Mouse (Mus musculus): ENCODE data around the gene Cd5.

Gene Cd5

DNA sequence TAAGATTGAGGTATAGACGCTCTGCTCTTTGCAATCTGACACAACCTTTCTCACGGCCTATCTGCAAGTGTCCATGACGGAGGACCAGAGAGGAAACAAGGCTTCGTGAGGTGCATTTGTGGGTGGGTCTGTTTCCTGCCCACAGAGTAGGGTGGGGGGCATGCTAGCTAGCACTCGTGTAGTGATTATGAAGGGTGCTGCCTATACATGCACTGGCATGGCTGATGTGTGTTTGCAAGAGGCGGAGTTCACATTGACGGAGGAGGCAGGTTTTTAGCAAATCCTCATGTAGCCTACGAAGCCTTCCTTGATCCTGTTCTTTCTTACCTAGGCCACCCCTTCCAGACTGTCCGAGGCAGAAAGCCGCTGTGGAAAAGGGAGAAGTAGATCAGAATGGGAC is 8.9 kb downstream of the Cd5 start:
- DNase-seq (ENCODE audit: low spot score), result no peak

DNA sequence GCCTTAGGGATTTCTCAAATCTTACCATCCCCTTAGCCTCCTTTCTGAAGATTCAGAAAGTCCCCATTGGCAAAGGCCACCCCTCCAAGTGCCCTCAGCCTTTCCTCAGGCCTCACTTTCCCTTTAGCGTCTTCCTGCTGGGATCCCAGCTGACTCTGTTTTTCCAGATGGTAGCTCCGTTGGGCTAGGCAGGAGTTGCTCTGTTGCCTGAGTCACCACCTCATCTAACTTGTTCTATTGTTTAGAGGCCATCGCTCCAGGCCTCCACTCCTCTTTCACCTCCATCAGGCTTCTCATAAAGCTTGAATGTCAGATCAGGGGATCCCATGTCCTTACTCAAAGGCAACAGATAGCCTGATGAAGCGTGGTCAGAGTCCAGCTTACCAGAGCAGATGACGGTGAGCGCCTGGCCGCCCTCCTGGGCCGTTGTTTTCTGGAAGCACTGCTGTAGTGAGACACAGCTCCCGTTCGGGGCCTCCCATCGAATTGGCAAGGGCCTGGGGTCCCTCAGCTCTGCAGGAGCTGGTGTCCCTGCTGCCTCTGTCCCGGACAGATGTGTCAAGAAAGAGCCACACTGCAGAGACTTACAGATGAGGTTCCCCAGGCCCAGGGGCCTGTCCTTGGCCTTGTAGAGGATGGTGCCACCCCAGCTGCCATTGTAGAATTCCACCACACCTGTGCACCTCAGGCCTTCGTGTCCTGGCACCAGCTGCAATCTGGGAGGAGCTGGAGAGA is 14.0 kb downstream of the Cd5 start:
- DNase-seq (ENCODE audit: low spot score), result no peak

GRCm38 (mm10) chr19:10723649-10724048 is 15.2 kb downstream of the Cd5 start:
- DNase-seq (ENCODE audit: low spot score), result no peak

DNA sequence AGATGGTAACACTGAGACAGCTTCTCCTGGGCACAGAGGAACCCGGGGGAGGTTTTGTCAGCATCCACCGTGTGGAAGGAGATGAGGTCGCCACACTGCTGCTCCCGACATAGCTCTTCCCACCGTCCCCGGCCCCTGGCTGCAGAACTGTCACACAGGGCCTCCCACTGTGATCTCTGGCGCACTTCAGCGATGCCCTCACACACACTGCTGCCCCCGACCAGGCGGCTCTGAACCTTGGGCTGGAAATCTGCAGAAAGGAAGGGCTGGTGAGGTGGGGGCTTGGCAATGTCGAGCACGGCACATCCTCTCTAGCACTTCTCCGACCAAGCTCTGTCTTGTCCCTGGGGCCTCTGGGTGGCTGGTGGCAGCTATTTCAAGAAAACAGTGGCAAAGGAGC is 15.7 kb downstream of the Cd5 start:
- no peak for DNase-seq (ENCODE audit: low spot score)

- no peak for DNase-seq (ENCODE audit: low spot score)
These were observed 17.7 kb downstream of the Cd5 start for GRCm38 (mm10) chr19:10721064-10721463.

- no peak for DNase-seq (ENCODE audit: low spot score)
These were observed 18.3 kb downstream of the Cd5 start for GRCm38 (mm10) chr19:10720524-10720923.

DNA sequence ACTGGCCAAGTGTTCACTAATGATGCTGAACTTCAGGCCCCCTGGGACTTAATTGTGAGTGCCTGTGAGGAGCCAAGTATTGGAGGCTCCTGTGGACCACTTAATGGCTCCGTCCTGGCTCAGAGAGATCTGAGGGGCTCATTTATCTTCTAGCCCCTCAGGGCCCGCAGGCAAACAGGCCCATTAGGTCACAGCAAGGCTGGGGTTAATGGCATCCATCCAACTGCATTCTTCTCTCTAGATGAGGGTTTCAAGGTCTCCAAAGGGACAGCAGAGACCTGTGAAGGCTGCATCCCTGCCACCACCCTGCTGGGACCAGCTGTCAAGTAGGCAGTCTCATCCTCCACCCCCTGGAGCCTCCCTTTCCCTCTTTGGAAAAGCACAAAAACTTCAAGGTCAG is 19.1 kb downstream of the Cd5 start:
- no peak for DNase-seq (ENCODE audit: low spot score)

GRCm38 (mm10) chr19:10718251-10718775 is 20.5 kb downstream of the Cd5 start:
- no peak for DNase-seq (ENCODE audit: low spot score)

DNA sequence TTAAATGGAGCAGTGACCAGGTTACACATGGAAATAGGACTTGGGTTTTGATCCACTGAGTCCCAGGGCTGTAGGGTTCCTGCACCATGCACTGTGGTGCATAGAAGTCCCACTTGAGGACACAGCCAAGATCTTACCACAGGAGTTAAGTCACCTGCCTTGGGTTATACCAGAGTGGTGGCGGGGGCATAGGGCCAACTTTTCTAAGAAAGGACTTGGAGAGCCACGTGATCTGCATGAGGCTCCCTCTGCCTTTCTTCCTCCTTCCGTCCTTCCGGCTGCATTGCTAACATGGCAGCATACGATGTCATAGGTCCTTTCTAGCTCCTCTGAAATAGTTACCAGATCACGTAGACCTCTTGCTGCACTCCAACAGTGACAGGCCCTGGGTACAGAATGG is 23.3 kb downstream of the Cd5 start:
- DNase-seq (ENCODE audit: low spot score), result no peak

GRCm38 (mm10) chr19:10714682-10715475 is 23.9 kb downstream of the Cd5 start:
- DNase-seq (ENCODE audit: low spot score), result peak; percentile 76

DNA sequence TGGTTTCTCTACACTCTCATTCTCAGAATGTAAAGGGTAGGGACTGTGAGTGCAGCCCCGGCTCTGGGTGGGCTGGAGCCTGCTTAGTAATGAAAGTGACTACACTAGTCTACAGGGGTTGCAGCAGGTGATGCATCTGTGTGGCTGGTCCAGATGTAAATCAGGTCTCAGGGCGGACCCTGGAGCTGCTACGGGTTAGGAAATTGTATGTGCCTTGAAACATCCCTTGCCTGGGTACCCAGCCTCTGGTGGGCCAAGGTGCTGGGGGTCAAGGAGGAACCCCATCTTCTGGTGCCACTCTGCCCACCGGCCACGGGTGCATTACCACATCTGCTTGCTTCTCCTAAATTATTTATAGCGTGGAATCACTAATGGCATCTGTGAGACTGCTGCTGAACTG is 24.6 kb downstream of the Cd5 start:
- DNase-seq (ENCODE audit: low spot score), result no peak

DNA sequence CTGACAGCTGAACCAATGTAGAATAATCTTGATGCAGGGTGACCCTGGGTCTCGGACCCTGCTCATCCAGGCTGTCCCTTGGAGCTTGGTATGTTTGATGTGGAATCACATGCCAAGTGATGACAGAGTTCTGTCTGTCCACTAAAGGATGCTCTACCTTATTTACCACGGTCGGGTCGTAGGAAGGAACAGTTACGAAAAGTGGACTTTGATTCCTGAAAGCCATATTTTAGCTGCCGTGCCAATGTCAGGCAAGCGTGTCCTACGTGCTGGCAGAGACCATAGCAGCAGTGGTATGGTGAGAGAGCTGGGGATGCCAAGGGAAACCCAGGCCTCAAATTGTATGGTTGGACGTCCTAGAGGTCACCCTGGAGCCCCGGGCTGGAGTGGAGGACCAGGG is 25.3 kb downstream of the Cd5 start:
- no peak for DNase-seq (ENCODE audit: low spot score)

DNA sequence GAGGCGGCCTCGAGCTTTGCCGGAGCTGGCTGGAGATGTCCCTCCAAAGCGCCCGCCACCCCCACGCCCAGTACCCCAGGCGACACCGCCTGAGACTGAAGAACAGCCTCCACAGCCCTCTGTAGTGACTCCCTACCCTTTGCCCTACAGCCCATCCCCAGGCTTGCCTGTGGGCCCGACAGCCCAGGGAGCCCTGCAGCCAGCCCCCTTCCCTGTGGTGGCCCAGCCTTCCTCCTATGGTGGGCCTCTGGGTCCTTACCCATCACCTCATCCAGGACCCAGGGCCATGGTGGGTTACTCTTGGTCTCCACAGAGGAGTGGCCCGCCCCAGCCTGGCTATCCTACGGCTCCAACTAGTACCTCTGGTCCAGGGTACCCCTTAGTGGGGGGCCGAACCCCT is 26.2 kb downstream of the Cd5 start:
- DNase-seq (ENCODE audit: low spot score), result no peak

DNA sequence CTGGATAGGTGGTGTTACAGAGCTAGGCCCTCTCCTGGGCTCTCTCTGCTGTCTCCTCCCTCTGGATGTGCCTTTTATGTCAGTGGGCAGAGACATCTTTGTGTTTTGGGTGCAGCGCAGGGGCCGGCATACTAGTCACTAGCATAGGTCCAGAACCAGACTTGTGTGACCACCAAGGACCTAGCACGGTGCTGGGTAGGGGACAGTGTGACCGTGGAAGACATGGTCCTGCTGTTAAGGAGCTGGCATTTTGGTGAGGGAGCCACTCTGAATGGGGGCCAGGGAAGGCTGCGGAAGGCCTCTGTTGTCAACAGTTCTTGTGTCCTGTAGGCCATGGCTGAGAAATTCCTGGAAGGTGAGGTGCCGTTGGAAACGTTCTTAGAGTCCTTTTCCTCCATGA is 26.6 kb downstream of the Cd5 start:
- no peak for DNase-seq (ENCODE audit: low spot score)

DNA sequence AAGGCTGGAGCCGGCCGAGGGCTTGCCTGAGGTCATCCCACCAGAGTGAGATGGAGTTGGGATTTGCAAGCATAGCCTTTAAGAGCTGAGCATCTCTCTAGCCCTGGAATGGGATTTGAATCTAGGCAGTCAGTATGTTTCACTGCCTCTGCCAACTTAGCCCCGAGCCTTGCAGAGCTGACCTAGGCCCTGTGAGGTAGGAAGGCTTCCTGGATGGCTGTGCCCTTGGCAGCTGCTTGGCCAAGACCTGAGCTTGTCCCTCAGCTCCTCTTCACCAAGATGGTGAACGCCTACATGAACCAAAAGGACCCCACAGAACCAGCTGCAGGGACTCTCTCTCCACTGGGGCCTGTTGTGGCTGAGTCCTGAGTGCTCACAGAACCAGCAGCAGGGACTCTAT is 28.1 kb downstream of the Cd5 start:
- DNase-seq (ENCODE audit: low spot score), result no peak

DNA sequence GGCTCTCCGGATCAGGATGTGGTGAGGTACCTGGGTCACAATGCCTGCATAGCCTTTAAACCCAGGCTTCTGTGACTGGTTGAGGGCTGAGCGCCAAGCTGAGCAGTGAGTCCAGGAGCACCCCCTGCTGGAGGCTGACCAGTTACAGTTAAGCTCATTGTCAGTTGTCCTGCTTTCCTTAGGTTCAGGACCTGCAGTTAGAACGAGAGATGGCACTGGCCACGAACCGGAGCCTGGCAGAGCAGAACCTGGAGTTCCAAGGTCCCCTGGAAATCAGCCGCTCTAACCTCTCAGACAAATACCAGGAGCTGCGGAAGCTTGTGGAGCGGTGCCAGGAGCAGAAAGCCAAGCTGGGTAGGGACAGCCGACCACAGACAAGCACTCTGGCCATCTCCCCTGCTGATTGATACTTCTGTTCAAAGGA is 28.7 kb downstream of the Cd5 start:
- no peak for DNase-seq (ENCODE audit: low spot score)

GRCm38 (mm10) chr19:10709360-10710087 is 29.3 kb downstream of the Cd5 start:
- peak; percentile 90 for DNase-seq (ENCODE audit: low spot score)

- no peak for DNase-seq (ENCODE audit: low spot score)
These were observed 29.9 kb downstream of the Cd5 start for GRCm38 (mm10) chr19:10708900-10709299.

DNA sequence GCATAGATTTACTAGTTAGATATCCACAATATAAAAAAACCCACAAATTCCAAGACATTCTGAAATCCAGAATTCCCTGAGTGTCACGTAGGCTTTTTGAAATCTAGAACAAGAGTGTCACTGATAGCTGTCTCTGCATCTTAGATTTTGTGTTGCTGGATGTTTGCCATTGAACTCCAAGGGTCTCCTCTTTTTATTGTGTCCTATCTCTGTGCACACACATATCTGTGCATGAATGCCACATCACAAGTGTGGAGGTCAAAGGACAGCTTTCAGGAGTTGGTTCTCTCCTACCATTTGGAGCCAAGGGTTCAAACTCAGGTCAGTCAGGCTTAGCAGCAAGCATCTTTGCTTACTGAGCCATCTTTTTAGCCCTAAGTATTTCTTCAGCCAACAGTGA is 30.9 kb downstream of the Cd5 start:
- no peak for DNase-seq (ENCODE audit: low spot score)

DNA sequence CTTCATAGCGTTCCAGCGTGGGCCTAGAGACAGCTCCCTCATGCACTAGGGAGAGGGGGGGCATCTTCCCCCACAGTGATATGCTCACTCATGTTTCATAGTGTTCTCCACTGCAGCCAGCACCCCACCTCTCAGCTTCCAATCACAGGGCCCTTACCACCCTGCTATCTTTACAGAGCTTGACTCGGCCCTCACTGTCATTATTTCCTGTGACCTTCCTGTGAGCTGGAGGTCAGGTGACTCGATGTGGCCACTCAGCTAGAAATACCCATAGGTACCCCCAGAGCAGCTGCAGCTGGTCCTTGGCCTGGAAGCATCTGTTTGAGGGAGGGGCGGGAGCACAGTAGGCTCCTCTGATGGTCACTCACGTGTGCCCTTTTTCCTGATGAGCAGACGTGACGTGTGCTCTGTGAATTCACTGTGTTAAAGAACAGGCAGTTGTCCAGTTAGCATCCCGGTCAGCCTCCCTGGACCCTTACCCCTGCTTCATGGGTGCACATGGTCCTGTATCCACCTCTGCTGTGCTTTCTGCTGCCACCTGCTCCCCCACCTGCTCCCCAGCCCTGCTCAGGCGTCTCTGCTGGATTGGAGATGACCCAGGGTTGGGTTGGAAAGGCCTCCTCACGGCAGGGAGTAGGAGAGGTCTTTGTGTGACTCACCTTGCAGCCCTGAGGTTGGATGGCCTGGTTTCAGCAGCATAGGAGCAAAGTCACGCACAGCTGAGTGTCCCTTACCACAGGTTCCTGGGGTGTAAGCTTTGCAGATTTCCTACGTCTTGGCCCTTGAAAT is 31.5 kb downstream of the Cd5 start:
- DNase-seq (ENCODE audit: low spot score), result no peak

DNA sequence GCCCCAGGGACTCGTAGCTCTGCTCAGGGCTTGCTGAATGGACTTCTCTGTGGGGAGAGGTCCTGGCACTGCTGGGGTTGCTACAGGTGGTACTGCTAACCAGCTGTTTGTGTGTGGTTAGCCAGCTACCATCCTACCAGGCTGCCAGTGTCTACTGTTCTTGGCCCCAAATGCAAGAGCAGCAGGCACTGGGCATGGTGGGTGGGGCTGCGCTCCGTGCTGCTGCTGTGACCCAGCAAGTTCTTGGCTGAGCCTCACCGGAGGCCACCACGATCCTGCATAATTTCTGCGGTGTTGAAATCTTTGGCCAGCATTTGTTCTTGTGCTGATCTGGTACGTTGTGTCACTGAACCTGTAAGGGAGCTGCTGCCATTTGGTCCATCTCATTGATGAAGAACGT is 35.3 kb downstream of the Cd5 start:
- DNase-seq (ENCODE audit: low spot score), result no peak

DNA sequence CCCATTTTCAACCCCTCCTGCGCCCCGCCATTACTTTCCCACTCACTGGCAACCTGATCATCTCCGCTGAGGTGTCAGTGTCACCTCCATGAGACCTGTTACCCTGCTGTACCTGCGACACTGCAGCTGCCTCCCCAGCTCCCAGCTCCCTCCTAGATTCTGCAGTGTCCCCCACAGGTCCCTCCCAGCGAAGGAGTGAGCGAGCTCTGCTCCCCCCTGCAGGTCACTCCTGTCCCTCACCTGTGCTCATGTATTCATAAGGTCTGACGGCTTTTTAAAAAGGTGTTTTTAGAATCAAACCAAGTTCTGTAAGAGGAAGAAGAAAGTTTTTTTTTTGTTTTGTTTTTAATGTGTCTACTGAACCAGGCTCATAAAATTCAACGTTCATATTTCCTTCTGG is 36.7 kb downstream of the Cd5 start:
- no peak for DNase-seq (ENCODE audit: low spot score)

All from urinary bladder, postnatal 25 days (tissue).